Mouse (Mus musculus) cerebellum, adult 2 months (tissue): ENCODE results near the gene Trp53. TPM values are rescaled to one million over a fixed set of nuclear protein-coding genes. Genes with fewer than 3 reads are reported as not detected.
A peak's percentile ranks its signal among the peaks of the same experiment; 100 is the strongest.
"Not testable (repeated sequence)": the region's sequence is repeated elsewhere in the genome, so short reads cannot be mapped to it uniquely, and the experiment has no call there.

Experiments
- DNase-seq, 2 experiments: peaks; one replicate each; pipeline ENCODE4 v3.0.0; 2021
- H3K27ac ChIP-seq: fragments of 200-500 bp; 2 replicates; pipeline ENCODE4 v1.5.1; 2012; ENCODE audit warnings: low read length, control low read depth, inconsistent platforms; ENCODE audit not compliant: insufficient read depth
- H3K27me3 ChIP-seq: fragments of 200-500 bp; 2 replicates; pipeline ENCODE4 v1.6.1; 2012; ENCODE audit warnings: inconsistent platforms, mild to moderate bottlenecking, low read length, moderate library complexity; ENCODE audit not compliant: control insufficient read depth, insufficient read depth
- H3K4me1 ChIP-seq: fragments of 200-500 bp; 2 replicates; pipeline ENCODE4 v1.6.1; 2011; ENCODE audit warnings: low read length; ENCODE audit not compliant: control insufficient read depth, insufficient read depth
- H3K4me3 ChIP-seq: fragments of 200-500 bp; replicated peaks from 2 replicates; pipeline ENCODE3; 2011; ENCODE audit warnings: mild to moderate bottlenecking, low read depth, low read length, control low read depth; ENCODE audit not compliant: insufficient read depth
- CTCF ChIP-seq: fragments of 200-500 bp; IDR thresholded peaks from 2 replicates; pipeline ENCODE4 v1.5.1; 2011; ENCODE audit warnings: low read depth, mild to moderate bottlenecking, control low read depth, low read length, moderate library complexity, borderline replicate concordance; ENCODE audit not compliant: insufficient read depth
- POLR2A ChIP-seq: fragments of 200-500 bp; IDR thresholded peaks from 2 replicates; pipeline ENCODE4 v1.6.1; 2011; ENCODE audit warnings: low read length, control low read depth, borderline replicate concordance; ENCODE audit not compliant: insufficient read depth
- WGBS: fragments of 180-500 bp; shearing (Covaris S2); methylation state at CpG from one replicate; pipeline ENCODE4 v1.1.7; 2018; 5-methylcytosine and 5-hydroxymethylcytosine counted together
- polyA plus RNA-seq: library from polyadenylated mRNA; depleted of rRNA; stranded (reverse); fragments of >200 nt; gene quantifications from 2 replicates; pipeline ENCODE4 v1.2.3, GENCODE M21; 2012

Trp53 gene
- polyA plus RNA-seq, 1 experiment = 34.7 TPM

GRCm38 (mm10) chr11:69613553-69614256 is 33.5 kb downstream of the Trp53 start:
- Histone ChIP-seq H3K27ac (no peak overlapping the region), H3K27me3 (no peaks in the 10 kb centered on the region), H3K4me3 (no peak overlapping the region), H3K4me1 (0 out of 2 replicates have a peak, but pooled peaks cover 3% of the 10 kb centered on the region)
- peak; percentile 84 for TF ChIP-seq CTCF
- no peak for TF ChIP-seq POLR2A
- peak; percentile 80 to 88 for DNase-seq
- 8% methylated on average over 19 of the region's 19 CpGs for WGBS

- not testable (repeated sequence) for H3K27ac ChIP-seq
- 48% methylated on average over 11 of the region's 11 CpGs for WGBS
Measured at GRCm38 (mm10) chr11:69614257-69614588, 34.1 kb downstream of the Trp53 start.

GRCm38 (mm10) chr11:69616781-69617180 is 36.6 kb downstream of the Trp53 start:
- 0 out of 2 replicates have a peak, but pooled peaks cover 3% of the 10 kb centered on the region for H3K4me1 ChIP-seq
- H3K27ac ChIP-seq = no peak overlapping the region
- DNase-seq = no peak
- TF ChIP-seq CTCF (no peak), POLR2A (no peak)
- H3K27me3 ChIP-seq = no peaks in the 10 kb centered on the region
- WGBS = 39% methylated on average over 10 of the region's 10 CpGs
- no peak overlapping the region for H3K4me3 ChIP-seq

More at GRCm38 (mm10) chr11:69614257-69614588, 34.1 kb downstream of the Trp53 start:
- H3K4me3 ChIP-seq, H3K4me1 ChIP-seq, DNase-seq, H3K27me3 ChIP-seq: not testable (repeated sequence)

GRCm38 (mm10) chr11:69617805-69618204 is 37.6 kb downstream of the Trp53 start, which contains the start of gene Shbg:
Gene Shbg (minus strand): TSS chr11:69617905.
- Histone ChIP-seq H3K27me3 (no peaks in the 10 kb centered on the region), H3K4me1 (0 out of 2 replicates have a peak, but pooled peaks cover 3% of the 10 kb centered on the region), H3K4me3 (no peak within 1 kb of the TSS), H3K27ac (no peak within 1 kb of the TSS)
- DNase-seq = no peak
- WGBS = 72% methylated on average over 5 of the region's 5 CpGs
- no peak for TF ChIP-seq CTCF
- no peak for TF ChIP-seq POLR2A

- Histone ChIP-seq H3K27ac (no peak overlapping the region), H3K4me1 (peaks cover 9% of the 10 kb centered on the region; the same call in 1 of the 2 replicates), H3K27me3 (no peaks in the 10 kb centered on the region), H3K4me3 (no peak overlapping the region)
- no peak for TF ChIP-seq POLR2A
- no peak for TF ChIP-seq CTCF
- WGBS = 88% methylated on average over 7 of the region's 7 CpGs
- no peak for DNase-seq
Measured at GRCm38 (mm10) chr11:69620394-69621081, 40.4 kb downstream of the Trp53 start.

GRCm38 (mm10) chr11:69621571-69622268 is 41.6 kb downstream of the Trp53 start, which contains the start of gene Sat2:
Gene Sat2 (plus strand): TSS chr11:69622024.
- Histone ChIP-seq H3K27ac (peak within 1 kb of the TSS; percentile 77), H3K27me3 (no peaks in the 10 kb centered on the region), H3K4me1 (peaks cover 9% of the 10 kb centered on the region; the same call in 1 of the 2 replicates), H3K4me3 (peak within 1 kb of the TSS; percentile 97)
- peak; percentile 56; the same call in 1 of the 2 replicates for TF ChIP-seq POLR2A
- TF ChIP-seq CTCF = no peak
- peak; percentile 72 to 75 for DNase-seq
- WGBS = under 1% methylated on average over 20 of the region's 20 CpGs

GRCm38 (mm10) chr11:69622406-69622805 is 42.2 kb downstream of the Trp53 start:
- WGBS = 3% methylated on average over 6 of the region's 6 CpGs
- TF ChIP-seq POLR2A (no peak), CTCF (no peak)
- H3K27ac ChIP-seq = peak overlapping the region; percentile 77
- H3K4me1 ChIP-seq = peaks cover 9% of the 10 kb centered on the region; the same call in 1 of the 2 replicates
- DNase-seq = peak; percentile 63 to 74
- H3K4me3 ChIP-seq = peak overlapping the region; percentile 97
- H3K27me3 ChIP-seq = no peaks in the 10 kb centered on the region

GRCm38 (mm10) chr11:69623006-69623405 is 42.8 kb downstream of the Trp53 start:
- 64% methylated on average over 4 of the region's 4 CpGs for WGBS
- peak overlapping the region; percentile 77 for H3K27ac ChIP-seq
- no peaks in the 10 kb centered on the region for H3K27me3 ChIP-seq
- no peak for DNase-seq
- no peak for TF ChIP-seq CTCF
- no peak for TF ChIP-seq POLR2A
- H3K4me1 ChIP-seq = peaks cover 9% of the 10 kb centered on the region; the same call in 1 of the 2 replicates
- H3K4me3 ChIP-seq = peak overlapping the region; percentile 97

- H3K4me3 ChIP-seq = not testable (repeated sequence)
Measured at GRCm38 (mm10) chr11:69624339-69624738, 44.2 kb downstream of the Trp53 start.

More at GRCm38 (mm10) chr11:69624339-69624738, 44.2 kb downstream of the Trp53 start:
- H3K27me3 ChIP-seq, H3K4me1 ChIP-seq, H3K27ac ChIP-seq, DNase-seq: not testable (repeated sequence)
- 76% methylated on average over 2 of the region's 2 CpGs for WGBS
